Mouse (Mus musculus) neural tube, embryonic 15.5 days (tissue): ENCODE data around the gene Rbm33. TPM values are rescaled to one million over a fixed set of nuclear protein-coding genes. Genes with fewer than 3 reads are reported as not detected.

ENCODE experiments used
- ATAC-seq: fragments of 200-750 bp; cut with Nextera tagmentation; 2 replicates; pipeline ENCODE4 v1.8.0; 2017; ENCODE audit warnings: mild to moderate bottlenecking, moderate TSS enrichment, moderate library complexity; ENCODE audit not compliant: low FRiP score
- H3K27ac ChIP-seq: fragments of 300-500 bp; sonication (generic); replicated peaks from 2 replicates; pipeline ENCODE4 v1.5.1; 2015; ENCODE audit warnings: mild to moderate bottlenecking, inconsistent platforms
- H3K27me3 ChIP-seq: fragments of 300-500 bp; sonication (generic); replicated peaks from 2 replicates; pipeline ENCODE4 v1.6.1; 2015; ENCODE audit warnings: inconsistent platforms
- H3K36me3 ChIP-seq: fragments of 300-500 bp; sonication (generic); 2 replicates; pipeline ENCODE4 v1.6.1; 2015; ENCODE audit warnings: inconsistent platforms
- H3K4me1 ChIP-seq: fragments of 300-500 bp; sonication (generic); 2 replicates; pipeline ENCODE4 v1.6.1; 2015; ENCODE audit warnings: inconsistent platforms
- H3K4me2 ChIP-seq: fragments of 300-500 bp; sonication (generic); 2 replicates; pipeline ENCODE4 v1.6.1; 2015; ENCODE audit warnings: inconsistent platforms, mild to moderate bottlenecking, moderate library complexity
- H3K4me3 ChIP-seq: fragments of 300-500 bp; sonication (generic); replicated peaks from 2 replicates; pipeline ENCODE4 v1.5.1; 2015; ENCODE audit warnings: mild to moderate bottlenecking, inconsistent platforms
- H3K9ac ChIP-seq: fragments of 300-500 bp; sonication (generic); replicated peaks from 2 replicates; pipeline ENCODE4 v1.6.1; 2015; ENCODE audit warnings: mild to moderate bottlenecking, inconsistent platforms
- H3K9me3 ChIP-seq: fragments of 300-500 bp; sonication (generic); replicated peaks from 2 replicates; pipeline ENCODE4 v1.6.1; 2016; ENCODE audit warnings: inconsistent platforms
- WGBS: fragments of 180-500 bp; shearing (Covaris S2); methylation state at CpG from one replicate; pipeline ENCODE4 v1.1.7; 2015; ENCODE audit warnings: mixed read lengths; 5-methylcytosine and 5-hydroxymethylcytosine counted together
- polyA plus RNA-seq: library from polyadenylated mRNA; unstranded; fragments of >200 nt; fragmentation: Nextera tagmentation; extraction: Ambion mirVana; gene quantifications from 2 replicates; pipeline ENCODE4 v1.2.1, GENCODE M21; 2015

Gene Rbm33
- polyA plus RNA-seq, 1 experiment from 2014 or later = 12.3 TPM

DNA sequence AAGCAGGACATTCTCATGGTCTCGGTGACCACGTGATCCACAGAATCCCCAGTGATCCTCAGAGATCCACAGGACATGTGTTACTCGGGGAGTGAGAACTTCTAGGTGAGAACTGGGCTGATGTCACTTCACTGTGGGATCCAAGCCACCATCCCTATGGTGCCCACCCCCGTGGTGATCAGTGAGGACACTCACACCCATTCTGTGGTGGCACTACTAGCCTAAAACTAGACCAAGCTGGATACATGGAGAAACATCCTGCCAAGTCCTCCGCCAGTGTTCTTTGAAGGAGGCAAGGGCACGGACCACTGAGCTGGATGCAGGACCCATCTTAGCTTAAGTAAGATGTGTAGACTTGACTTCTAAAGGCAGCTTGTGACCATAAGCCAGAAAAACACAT, 17.6 kb upstream of the Rbm33 start:
- Histone ChIP-seq H3K27ac (no peak overlapping the region), H3K9me3 (no peaks in the 10 kb centered on the region), H3K9ac (no peak overlapping the region), H3K4me3 (no peak overlapping the region), H3K27me3 (no peaks in the 10 kb centered on the region), H3K36me3 (no peaks in the 10 kb centered on the region), H3K4me1 (no peaks in the 10 kb centered on the region), H3K4me2 (no peak overlapping the region)
- no peak for ATAC-seq
- WGBS = 88% methylated on average over 6 of the region's 6 CpGs

DNA sequence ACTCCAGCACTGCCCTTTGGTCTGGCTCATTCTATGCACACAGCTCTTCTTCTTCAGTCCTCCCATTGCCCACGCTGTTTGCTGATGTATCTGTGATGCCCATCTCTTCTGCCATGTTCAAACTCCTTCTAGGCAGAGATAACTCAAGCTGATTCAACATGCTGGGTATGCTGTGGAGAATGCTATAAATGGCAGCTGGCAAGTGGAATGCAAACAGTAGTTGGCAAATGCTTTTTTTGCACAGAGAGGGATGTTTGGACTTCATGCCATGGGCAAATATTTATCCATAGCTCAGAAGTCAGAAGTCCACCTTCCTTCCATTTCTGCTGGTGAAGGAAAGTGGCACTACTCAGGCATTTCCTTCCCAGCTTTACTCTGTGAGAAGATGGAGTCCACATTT, 14.2 kb upstream of the Rbm33 start:
- Histone ChIP-seq H3K27ac (no peak overlapping the region), H3K4me1 (no peaks in the 10 kb centered on the region), H3K9ac (no peak overlapping the region), H3K4me2 (no peak overlapping the region), H3K36me3 (no peaks in the 10 kb centered on the region), H3K9me3 (no peaks in the 10 kb centered on the region), H3K27me3 (no peaks in the 10 kb centered on the region), H3K4me3 (no peak overlapping the region)
- ATAC-seq = no peak
- WGBS = 87% methylated on average over 1 of the region's 1 CpGs

DNA sequence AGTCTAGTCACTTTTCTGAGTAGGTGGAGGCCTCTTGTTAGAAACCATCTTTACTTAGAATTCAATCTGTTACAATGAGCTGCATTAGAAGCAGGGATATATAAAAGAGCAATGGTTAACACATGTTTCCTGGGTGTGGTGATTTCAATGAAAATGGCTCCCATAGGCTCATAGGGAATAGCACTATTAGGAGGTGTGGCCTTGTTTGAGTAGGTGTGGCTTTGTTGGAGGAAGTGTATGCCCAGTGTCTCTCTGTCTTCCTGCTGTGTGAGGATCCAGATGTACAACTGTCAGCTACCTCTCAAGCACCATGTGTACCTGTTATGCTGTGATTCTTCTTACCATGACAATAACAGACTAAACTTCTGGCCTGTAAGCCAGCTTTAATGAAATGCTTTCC, 12.4 kb upstream of the Rbm33 start:
- Histone ChIP-seq H3K4me1 (no peaks in the 10 kb centered on the region), H3K27me3 (no peaks in the 10 kb centered on the region), H3K36me3 (no peaks in the 10 kb centered on the region), H3K27ac (no peak overlapping the region), H3K4me3 (no peak overlapping the region), H3K9me3 (no peaks in the 10 kb centered on the region), H3K4me2 (no peak overlapping the region), H3K9ac (no peak overlapping the region)
- no peak for ATAC-seq

DNA sequence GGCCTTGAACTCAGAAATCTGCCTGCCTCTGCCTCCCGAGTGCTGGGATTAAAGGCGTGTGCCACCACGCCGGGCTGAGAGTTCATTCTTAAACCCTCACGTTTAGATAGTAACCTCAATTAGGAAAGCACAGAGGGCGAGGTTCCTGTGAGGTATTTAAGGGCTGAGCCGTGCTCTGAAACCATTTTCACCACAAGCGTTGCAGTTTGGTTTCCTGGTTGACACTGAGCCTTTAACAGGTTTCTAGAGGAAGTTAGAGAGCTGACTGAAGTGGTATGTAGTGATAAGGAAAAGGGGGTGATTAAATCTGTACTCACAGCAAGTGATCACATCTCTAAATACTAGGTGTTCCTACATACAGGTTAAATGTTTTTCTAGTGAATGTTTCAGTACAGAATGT, 1.4 kb upstream of the Rbm33 start:
- ATAC-seq = no peak
- Histone ChIP-seq H3K36me3 (no peaks in the 10 kb centered on the region), H3K9ac (no peak overlapping the region), H3K9me3 (no peaks in the 10 kb centered on the region), H3K27ac (no peak overlapping the region), H3K4me3 (no peak overlapping the region), H3K4me1 (peaks cover 24% of the 10 kb centered on the region), H3K4me2 (no peak overlapping the region), H3K27me3 (no peaks in the 10 kb centered on the region)
- 88% methylated on average over 8 of the region's 8 CpGs for WGBS

DNA sequence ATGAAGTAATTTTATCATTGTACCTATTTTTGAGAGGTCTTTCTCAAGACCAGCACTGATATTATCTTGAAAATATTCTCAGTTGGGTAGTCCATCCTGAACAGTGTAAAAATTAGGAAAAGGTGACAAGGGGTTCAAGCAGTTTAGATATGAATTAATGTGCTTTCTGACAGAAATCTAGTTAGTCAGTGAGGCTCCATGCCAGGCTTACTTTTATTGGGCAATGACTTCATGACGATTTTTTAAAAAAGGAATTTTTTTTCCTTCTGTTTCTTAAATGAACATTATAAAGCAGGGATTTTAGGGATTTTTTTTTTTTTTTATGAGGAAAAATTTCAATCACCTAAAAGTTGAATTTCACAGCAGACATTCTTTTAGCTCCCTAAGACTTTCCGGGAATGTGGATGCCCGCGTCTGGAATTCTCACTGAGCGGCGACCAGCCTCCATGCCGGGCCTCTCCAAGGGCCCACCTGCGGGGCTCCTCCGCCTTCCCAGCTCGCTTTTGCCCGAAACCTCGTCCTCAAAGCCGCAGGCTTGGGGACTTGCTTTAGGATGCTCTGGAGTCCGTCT, 685 bp upstream of the Rbm33 start:
- WGBS = under 1% methylated on average over 14 of the region's 14 CpGs
- Histone ChIP-seq H3K4me3 (peak overlapping the region; percentile 94), H3K36me3 (no peaks in the 10 kb centered on the region), H3K27ac (peak overlapping the region; percentile 100), H3K4me1 (peaks cover 29% of the 10 kb centered on the region), H3K9ac (peak overlapping the region; percentile 92), H3K27me3 (no peaks in the 10 kb centered on the region), H3K4me2 (peak overlapping the region; percentile 68), H3K9me3 (no peaks in the 10 kb centered on the region)
- ATAC-seq = peak; percentile 74; the same call in 1 of the 2 replicates

DNA sequence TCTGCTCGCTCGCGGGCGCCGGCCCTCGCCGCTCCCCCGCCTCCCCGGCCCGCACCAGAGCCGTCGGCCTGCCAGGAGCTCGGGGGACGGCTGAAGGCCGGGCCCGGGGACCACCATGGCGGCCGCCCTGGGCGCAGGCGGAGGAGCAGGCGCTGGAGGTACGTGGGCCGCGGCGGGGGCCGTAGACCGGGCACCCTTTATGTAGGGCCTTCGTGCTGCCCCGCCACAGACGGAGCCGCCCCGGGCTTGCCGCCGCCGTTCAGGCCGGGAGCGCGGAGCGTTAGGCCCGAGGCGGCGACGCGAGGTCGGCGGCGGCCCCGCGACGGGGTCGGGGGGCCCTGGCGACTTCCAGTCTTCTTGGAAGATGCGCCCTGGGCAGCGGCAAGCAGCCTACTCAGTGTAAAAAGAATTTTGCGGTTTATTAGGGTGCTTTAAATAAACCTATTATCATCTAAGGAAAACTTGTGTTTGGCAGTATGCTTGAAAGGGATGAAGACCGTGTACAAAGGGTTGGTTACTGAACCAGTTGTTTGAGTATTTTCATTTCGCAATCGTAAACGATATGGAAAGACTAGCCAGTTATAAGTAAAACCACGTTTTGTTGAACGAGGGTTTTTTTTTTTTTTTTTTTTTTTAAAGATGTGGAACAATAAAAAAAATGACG, 464 bp downstream of the Rbm33 start:
- WGBS = under 1% methylated on average over 44 of the region's 62 CpGs
- Histone ChIP-seq H3K4me2 (peak overlapping the region; percentile 68), H3K27me3 (no peaks in the 10 kb centered on the region), H3K4me3 (peak overlapping the region; percentile 94), H3K9ac (peak overlapping the region; percentile 92), H3K36me3 (no peaks in the 10 kb centered on the region), H3K4me1 (peaks cover 29% of the 10 kb centered on the region), H3K9me3 (no peaks in the 10 kb centered on the region), H3K27ac (peak overlapping the region; percentile 100)
- peak; percentile 79; the same call in 1 of the 2 replicates for ATAC-seq

DNA sequence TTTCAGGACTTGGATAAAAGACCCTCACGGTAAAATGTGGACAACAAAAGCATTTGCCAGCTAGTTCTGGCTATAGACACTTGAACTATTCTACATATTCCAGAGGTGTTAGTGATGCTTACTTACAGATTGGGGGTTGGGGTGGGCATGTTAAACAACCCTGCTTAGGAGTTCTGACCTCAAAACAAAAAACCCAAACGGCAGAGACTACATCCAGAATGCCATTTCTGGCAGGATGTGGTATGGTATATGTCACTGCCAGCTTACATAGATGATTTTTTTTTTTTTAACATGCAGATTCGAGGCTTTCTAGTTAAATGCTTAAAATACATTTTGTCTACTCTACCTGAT, 971 bp downstream of the Rbm33 start:
- Histone ChIP-seq H3K4me1 (peaks cover 29% of the 10 kb centered on the region), H3K9ac (peak overlapping the region; percentile 92), H3K4me3 (peak overlapping the region; percentile 94), H3K36me3 (no peaks in the 10 kb centered on the region), H3K4me2 (peak overlapping the region; percentile 68), H3K27ac (peak overlapping the region; percentile 100; the same call in 1 of the 2 replicates), H3K27me3 (no peaks in the 10 kb centered on the region), H3K9me3 (no peaks in the 10 kb centered on the region)
- no peak for ATAC-seq
- WGBS = 13% methylated on average over 3 of the region's 3 CpGs

DNA sequence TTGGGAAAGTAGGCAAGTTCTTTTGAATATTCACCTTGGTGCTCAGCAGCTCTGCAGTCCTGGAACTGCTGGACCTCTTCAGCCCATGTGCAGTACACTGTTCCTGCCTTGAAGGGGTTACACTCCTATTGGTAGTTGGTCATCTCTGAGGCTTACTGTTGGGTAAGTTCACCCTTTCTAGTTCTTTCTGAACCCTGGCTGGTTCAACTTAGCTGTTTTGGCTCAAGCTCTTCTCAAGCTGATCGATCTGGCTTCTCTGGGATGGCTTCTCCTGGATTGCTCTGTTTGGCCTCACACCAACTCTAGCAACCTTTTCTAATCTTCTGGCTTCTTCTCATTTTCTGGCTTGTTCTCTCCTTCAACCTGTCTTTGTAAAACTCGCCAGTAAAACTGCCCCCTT, 1.8 kb downstream of the Rbm33 start:
- Histone ChIP-seq H3K9ac (peak overlapping the region; percentile 20; the same call in 1 of the 2 replicates), H3K36me3 (no peaks in the 10 kb centered on the region), H3K9me3 (no peaks in the 10 kb centered on the region), H3K27me3 (no peaks in the 10 kb centered on the region), H3K4me2 (peak overlapping the region; percentile 68), H3K27ac (no peak overlapping the region), H3K4me1 (peaks cover 29% of the 10 kb centered on the region), H3K4me3 (peak overlapping the region; percentile 94)
- 66% methylated on average over 2 of the region's 2 CpGs for WGBS
- no peak for ATAC-seq

DNA sequence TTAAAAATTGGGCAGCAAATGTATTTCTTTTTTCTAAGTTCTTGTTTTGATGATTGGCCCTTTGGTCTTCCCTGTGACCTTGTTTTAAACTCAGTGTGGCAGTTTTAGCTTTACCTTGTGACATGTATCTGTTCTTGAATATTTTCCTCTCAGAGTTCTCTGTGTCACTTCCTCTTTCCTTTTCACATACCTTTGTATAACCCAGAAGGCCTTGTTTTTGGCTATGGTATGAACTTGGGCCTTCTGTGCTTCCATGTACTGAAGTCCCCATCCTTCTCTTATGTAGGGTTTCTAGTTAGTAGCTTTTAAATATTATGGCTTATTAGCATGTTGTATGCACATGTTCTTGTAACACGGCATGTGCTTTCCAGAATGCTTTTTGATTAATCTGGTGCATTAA, 4.8 kb downstream of the Rbm33 start:
- Histone ChIP-seq H3K4me3 (no peak overlapping the region), H3K4me2 (no peak overlapping the region), H3K36me3 (no peaks in the 10 kb centered on the region), H3K27me3 (no peaks in the 10 kb centered on the region), H3K9me3 (no peaks in the 10 kb centered on the region), H3K9ac (no peak overlapping the region), H3K4me1 (peaks cover 34% of the 10 kb centered on the region), H3K27ac (no peak overlapping the region)
- WGBS = 85% methylated on average over 1 of the region's 1 CpGs
- no peak for ATAC-seq

DNA sequence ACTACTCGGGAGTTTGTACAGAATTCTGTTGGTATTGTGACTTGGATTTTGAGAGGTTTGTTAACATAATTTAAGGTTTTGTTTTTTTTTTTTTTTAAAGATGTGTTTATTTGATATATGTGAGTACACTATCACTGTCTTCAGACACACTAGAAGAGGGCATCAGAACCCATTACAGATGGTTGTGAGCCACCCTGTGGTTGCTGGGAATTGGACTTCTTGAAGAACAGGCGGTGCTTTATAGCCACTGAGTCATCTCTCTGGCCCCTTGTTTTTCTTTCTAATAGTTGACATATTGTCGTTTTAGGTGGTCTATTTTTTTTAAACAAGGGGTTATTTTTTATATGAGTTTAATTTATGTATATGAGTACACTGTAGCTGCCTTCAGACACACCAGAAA, 5.3 kb downstream of the Rbm33 start:
- H3K4me1 ChIP-seq = peaks cover 34% of the 10 kb centered on the region
- H3K27ac ChIP-seq = no peak overlapping the region
- H3K36me3 ChIP-seq = no peaks in the 10 kb centered on the region
- no peak overlapping the region for H3K4me3 ChIP-seq
- H3K9me3 ChIP-seq = no peaks in the 10 kb centered on the region
- 83% methylated on average over 3 of the region's 3 CpGs for WGBS
- no peaks in the 10 kb centered on the region for H3K27me3 ChIP-seq
- H3K9ac ChIP-seq = no peak overlapping the region
- no peak for ATAC-seq
- H3K4me2 ChIP-seq = no peak overlapping the region

DNA sequence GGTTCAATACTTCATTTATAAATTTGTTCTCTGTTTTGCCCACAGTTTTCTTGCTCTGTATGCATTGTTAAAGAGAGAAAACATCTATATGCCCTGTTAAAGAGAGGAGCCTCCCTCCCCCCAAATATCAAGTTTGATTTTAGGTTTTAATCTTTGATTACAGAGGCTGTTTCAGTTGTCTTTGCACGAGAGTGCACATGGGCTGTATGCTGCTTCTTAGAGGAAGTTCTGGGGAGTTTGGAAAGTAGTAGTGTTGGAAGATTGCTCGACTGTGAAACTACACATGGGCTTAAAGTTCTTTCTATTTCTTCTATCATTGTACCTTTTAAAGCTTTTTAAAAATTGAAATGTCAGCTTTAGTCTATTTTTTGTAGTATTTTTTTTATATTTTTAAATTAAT, 6.9 kb downstream of the Rbm33 start:
- Histone ChIP-seq H3K27me3 (no peaks in the 10 kb centered on the region), H3K4me2 (no peak overlapping the region), H3K4me3 (no peak overlapping the region), H3K36me3 (no peaks in the 10 kb centered on the region), H3K9ac (no peak overlapping the region), H3K9me3 (no peaks in the 10 kb centered on the region), H3K27ac (no peak overlapping the region), H3K4me1 (peaks cover 24% of the 10 kb centered on the region)
- WGBS = 90% methylated on average over 2 of the region's 2 CpGs
- ATAC-seq = no peak

DNA sequence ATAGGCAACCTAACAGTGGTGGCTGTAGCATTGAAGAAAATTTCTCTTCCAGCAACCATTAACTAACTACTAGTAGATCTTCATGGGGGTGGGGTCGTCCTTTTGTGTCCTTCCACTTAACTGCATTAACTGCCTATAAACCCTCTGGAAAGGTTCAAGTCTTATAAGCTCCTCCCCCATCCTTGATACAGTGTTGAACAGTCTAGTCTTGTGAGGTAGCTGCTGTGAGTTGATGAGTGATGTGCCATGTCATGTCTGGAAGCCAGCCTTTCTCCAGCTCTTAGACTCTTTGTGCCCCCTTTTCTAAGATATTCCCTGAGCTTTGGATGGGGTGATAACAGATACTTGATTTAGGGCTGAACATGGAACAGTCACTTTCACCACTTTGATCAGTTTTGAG, 7.5 kb downstream of the Rbm33 start:
- H3K36me3 ChIP-seq = no peaks in the 10 kb centered on the region
- 69% methylated on average over 1 of the region's 1 CpGs for WGBS
- no peaks in the 10 kb centered on the region for H3K27me3 ChIP-seq
- no peak overlapping the region for H3K27ac ChIP-seq
- H3K4me2 ChIP-seq = no peak overlapping the region
- H3K4me1 ChIP-seq = peaks cover 18% of the 10 kb centered on the region
- no peak overlapping the region for H3K9ac ChIP-seq
- H3K4me3 ChIP-seq = no peak overlapping the region
- no peak for ATAC-seq
- H3K9me3 ChIP-seq = no peaks in the 10 kb centered on the region
